Mouse (Mus musculus): ENCODE results near the gene Adgrl4. TPM values are rescaled to one million over a fixed set of nuclear protein-coding genes. Genes with fewer than 3 reads are reported as not detected.

Gene Adgrl4
- polyA plus RNA-seq, 1 experiment = not detected

DNA sequence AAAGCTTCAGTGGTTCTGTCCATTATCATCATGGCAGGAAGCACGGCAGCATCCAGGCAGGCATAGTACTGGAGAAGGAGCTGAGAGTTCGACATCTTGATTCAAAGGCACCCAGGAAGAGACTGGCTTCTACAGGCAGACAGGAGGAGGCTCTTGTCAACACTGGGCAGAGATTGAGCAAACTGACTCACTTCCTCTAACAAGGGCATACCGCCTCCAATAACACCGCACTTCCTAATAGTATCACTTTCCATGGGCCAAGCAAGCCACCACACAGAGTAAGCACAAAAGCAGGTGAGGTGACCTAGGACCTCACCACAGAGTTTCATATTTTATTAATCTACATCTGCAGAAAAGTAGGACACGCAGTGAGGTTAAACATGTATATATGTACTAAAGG lies 73.5 kb downstream of the Adgrl4 start:
- H3K27ac ChIP-seq (ENCODE audit: insufficient read depth, low read length) = no peak overlapping the region
- H3K4me1 ChIP-seq (ENCODE audit: control insufficient read depth, insufficient read depth, low read length) = no peaks in the 10 kb centered on the region
- no peak overlapping the region for H3K4me3 ChIP-seq (ENCODE audit: low read depth, low read length)
- H3K9me3 ChIP-seq (replicated peaks; ENCODE audit: control insufficient read depth, insufficient read depth, low read length, poor library complexity, severe bottlenecking) = no peaks in the 10 kb centered on the region
- no peak overlapping the region for H3K9ac ChIP-seq (ENCODE audit: low read depth, poor library complexity, severe bottlenecking)
- H3K27me3 ChIP-seq (ENCODE audit: control insufficient read depth, insufficient read depth, low read length, poor library complexity, severe bottlenecking) = no peaks in the 10 kb centered on the region
- TF ChIP-seq EP300 (IDR thresholded peaks at IDR 0.05; ENCODE audit: insufficient read depth, low read depth, low read length) = no peak
- no peaks in the 10 kb centered on the region for H3K36me3 ChIP-seq (ENCODE audit: control insufficient read depth, insufficient read depth, low read length, poor library complexity, severe bottlenecking)

DNA sequence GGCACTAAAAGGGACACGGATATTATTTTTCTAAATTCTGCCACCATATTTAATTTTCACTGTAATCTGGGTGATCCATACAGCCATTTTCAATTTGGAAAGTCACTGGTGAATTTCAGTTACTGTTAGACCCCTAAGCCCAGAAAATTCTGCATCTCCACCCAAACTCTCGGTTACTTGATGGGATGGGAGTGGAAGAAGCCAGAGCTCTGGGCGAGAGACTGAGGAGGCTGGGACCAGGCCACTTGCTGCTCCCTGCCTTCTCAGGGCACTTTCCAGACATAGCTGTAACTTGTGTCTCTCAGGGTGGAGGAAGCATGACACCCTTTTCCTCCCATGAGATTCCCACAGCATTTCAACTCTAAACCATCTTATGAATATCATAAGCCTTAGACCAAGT lies 109.5 kb downstream of the Adgrl4 start:
- H3K9me3 ChIP-seq (replicated peaks; ENCODE audit: control insufficient read depth, insufficient read depth, low read length, poor library complexity, severe bottlenecking) = no peaks in the 10 kb centered on the region
- no peak overlapping the region for H3K4me3 ChIP-seq (ENCODE audit: low read depth, low read length)
- no peaks in the 10 kb centered on the region for H3K4me1 ChIP-seq (ENCODE audit: control insufficient read depth, insufficient read depth, low read length)
- H3K27ac ChIP-seq (ENCODE audit: insufficient read depth, low read length) = no peak overlapping the region
- TF ChIP-seq CTCF (IDR thresholded peaks at IDR 0.05; ENCODE audit: low read depth, low read length) (no peak), EP300 (IDR thresholded peaks at IDR 0.05; ENCODE audit: insufficient read depth, low read depth, low read length) (no peak), POLR2A (IDR thresholded peaks at IDR 0.05; ENCODE audit: insufficient read depth, low read length) (no peak)
- no peak overlapping the region for H3K9ac ChIP-seq (ENCODE audit: low read depth, poor library complexity, severe bottlenecking)
- H3K36me3 ChIP-seq (ENCODE audit: control insufficient read depth, insufficient read depth, low read length, poor library complexity, severe bottlenecking) = no peaks in the 10 kb centered on the region
- no peaks in the 10 kb centered on the region for H3K27me3 ChIP-seq (ENCODE audit: control insufficient read depth, insufficient read depth, low read length, poor library complexity, severe bottlenecking)

DNA sequence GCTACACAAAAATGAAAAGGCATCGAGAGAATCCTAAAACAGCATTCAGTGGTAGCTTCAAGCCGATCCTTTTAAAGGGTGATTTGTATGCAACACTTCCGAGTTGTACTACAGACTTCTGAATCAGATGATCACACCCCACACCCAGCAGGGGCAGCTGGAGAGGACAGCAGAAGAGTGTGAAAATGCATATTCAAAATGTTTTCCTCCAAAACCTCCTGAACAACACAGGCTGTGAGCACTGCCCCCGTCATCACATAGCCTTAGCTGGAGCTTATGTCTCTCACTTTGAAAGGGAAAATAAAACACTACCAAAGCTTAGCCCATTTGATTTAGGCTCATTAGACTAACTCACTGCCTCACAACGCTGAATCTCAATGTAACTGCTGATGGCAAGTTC lies 113.3 kb downstream of the Adgrl4 start:
- Histone ChIP-seq H3K9me3 (replicated peaks; ENCODE audit: control insufficient read depth, insufficient read depth, low read length, poor library complexity, severe bottlenecking) (no peaks in the 10 kb centered on the region), H3K4me1 (ENCODE audit: control insufficient read depth, insufficient read depth, low read length) (no peaks in the 10 kb centered on the region), H3K27ac (ENCODE audit: insufficient read depth, low read length) (no peak overlapping the region), H3K4me3 (ENCODE audit: low read depth, low read length) (no peak overlapping the region), H3K9ac (ENCODE audit: low read depth, poor library complexity, severe bottlenecking) (no peak overlapping the region), H3K36me3 (ENCODE audit: control insufficient read depth, insufficient read depth, low read length, poor library complexity, severe bottlenecking) (no peaks in the 10 kb centered on the region), H3K27me3 (ENCODE audit: control insufficient read depth, insufficient read depth, low read length, poor library complexity, severe bottlenecking) (no peaks in the 10 kb centered on the region)
- no peak for TF ChIP-seq POLR2A (IDR thresholded peaks at IDR 0.05; ENCODE audit: insufficient read depth, low read length)
- TF ChIP-seq EP300 (IDR thresholded peaks at IDR 0.05; ENCODE audit: insufficient read depth, low read depth, low read length) = no peak
- TF ChIP-seq CTCF (IDR thresholded peaks at IDR 0.05; ENCODE audit: low read depth, low read length) = no peak

DNA sequence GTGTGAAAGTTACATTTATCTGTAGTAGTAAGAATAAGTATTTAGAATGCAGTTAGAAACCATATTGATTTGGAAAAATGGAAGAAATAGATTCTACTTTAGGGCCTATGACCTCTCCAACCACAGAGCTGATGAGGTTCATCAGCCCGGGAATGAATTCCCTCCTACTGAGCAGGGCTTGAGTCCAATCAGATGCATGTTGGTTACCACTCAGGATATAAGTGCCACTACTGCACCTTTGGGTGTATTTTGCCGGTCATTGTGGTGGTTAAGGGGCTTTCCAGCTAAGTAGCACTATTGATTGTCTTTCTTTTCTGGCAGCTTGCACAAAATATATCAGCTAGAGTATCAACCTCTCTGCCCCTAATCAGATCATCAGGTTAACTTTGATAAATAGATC lies 118.9 kb downstream of the Adgrl4 start:
- H3K27ac ChIP-seq (ENCODE audit: insufficient read depth, low read length) = no peak overlapping the region
- H3K27me3 ChIP-seq (ENCODE audit: control insufficient read depth, insufficient read depth, low read length, poor library complexity, severe bottlenecking) = no peaks in the 10 kb centered on the region
- H3K9me3 ChIP-seq (replicated peaks; ENCODE audit: control insufficient read depth, insufficient read depth, low read length, poor library complexity, severe bottlenecking) = no peaks in the 10 kb centered on the region
- H3K4me3 ChIP-seq (ENCODE audit: low read depth, low read length) = no peak overlapping the region
- H3K4me1 ChIP-seq (ENCODE audit: control insufficient read depth, insufficient read depth, low read length) = no peaks in the 10 kb centered on the region
- no peak overlapping the region for H3K9ac ChIP-seq (ENCODE audit: low read depth, poor library complexity, severe bottlenecking)
- TF ChIP-seq POLR2A (IDR thresholded peaks at IDR 0.05; ENCODE audit: insufficient read depth, low read length) = no peak
- no peak for TF ChIP-seq CTCF (IDR thresholded peaks at IDR 0.05; ENCODE audit: low read depth, low read length)
- no peaks in the 10 kb centered on the region for H3K36me3 ChIP-seq (ENCODE audit: control insufficient read depth, insufficient read depth, low read length, poor library complexity, severe bottlenecking)

DNA sequence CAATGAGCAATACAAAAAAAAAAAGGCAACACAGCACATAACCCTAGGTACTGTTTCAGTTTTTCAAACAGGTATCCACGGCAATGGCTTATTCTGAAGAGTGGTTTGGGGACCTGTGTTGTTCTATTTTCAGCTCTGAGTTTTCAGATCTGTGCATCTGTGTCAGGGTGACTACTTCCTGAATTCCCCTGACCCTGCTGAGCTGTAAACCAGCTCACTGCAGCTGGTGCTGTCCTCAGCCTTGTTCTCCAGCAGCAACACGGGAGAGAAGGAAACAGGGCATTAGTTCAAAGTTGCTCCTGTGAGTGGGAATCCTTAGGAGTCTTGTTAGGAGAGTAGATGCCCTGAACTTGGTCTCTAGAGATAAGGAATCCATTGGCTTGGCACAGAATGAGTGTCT lies 119.4 kb downstream of the Adgrl4 start:
- H3K4me3 ChIP-seq (ENCODE audit: low read depth, low read length) = no peak overlapping the region
- TF ChIP-seq POLR2A (IDR thresholded peaks at IDR 0.05; ENCODE audit: insufficient read depth, low read length) (no peak), EP300 (IDR thresholded peaks at IDR 0.05; ENCODE audit: insufficient read depth, low read depth, low read length) (no peak), CTCF (IDR thresholded peaks at IDR 0.05; ENCODE audit: low read depth, low read length) (no peak)
- no peak overlapping the region for H3K27ac ChIP-seq (ENCODE audit: insufficient read depth, low read length)

DNA sequence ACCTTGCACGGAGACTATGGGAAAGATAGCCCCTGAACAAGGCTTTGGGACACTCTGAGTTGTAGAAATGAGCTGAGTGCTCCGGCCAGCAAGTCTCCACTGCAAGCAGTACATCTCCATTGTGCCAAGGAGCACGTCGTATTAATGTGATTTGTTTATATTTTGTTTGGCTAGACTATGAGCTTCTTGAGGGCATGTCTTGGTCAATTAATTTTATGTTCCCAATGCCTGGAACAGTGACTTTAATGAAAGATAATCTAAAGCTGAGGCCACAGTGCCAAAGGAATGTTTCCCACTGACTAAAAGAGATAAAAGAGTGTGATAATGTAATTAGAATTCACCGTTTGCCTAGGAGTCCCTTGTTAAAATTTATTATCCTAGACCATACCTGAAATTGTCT lies 119.9 kb downstream of the Adgrl4 start:
- Histone ChIP-seq H3K4me3 (ENCODE audit: low read depth, low read length) (no peak overlapping the region), H3K27ac (ENCODE audit: insufficient read depth, low read length) (no peak overlapping the region), H3K9ac (ENCODE audit: low read depth, poor library complexity, severe bottlenecking) (no peak overlapping the region), H3K36me3 (ENCODE audit: control insufficient read depth, insufficient read depth, low read length, poor library complexity, severe bottlenecking) (no peaks in the 10 kb centered on the region), H3K4me1 (ENCODE audit: control insufficient read depth, insufficient read depth, low read length) (no peaks in the 10 kb centered on the region), H3K27me3 (ENCODE audit: control insufficient read depth, insufficient read depth, low read length, poor library complexity, severe bottlenecking) (no peaks in the 10 kb centered on the region), H3K9me3 (replicated peaks; ENCODE audit: control insufficient read depth, insufficient read depth, low read length, poor library complexity, severe bottlenecking) (no peaks in the 10 kb centered on the region)
- TF ChIP-seq POLR2A (IDR thresholded peaks at IDR 0.05; ENCODE audit: insufficient read depth, low read length) = no peak
- no peak for TF ChIP-seq CTCF (IDR thresholded peaks at IDR 0.05; ENCODE audit: low read depth, low read length)
- no peak for TF ChIP-seq EP300 (IDR thresholded peaks at IDR 0.05; ENCODE audit: insufficient read depth, low read depth, low read length)

More for the DNA sequence above, 119.4 kb downstream of the Adgrl4 start:
- Histone ChIP-seq H3K36me3 (ENCODE audit: control insufficient read depth, insufficient read depth, low read length, poor library complexity, severe bottlenecking) (no peaks in the 10 kb centered on the region), H3K9me3 (replicated peaks; ENCODE audit: control insufficient read depth, insufficient read depth, low read length, poor library complexity, severe bottlenecking) (no peaks in the 10 kb centered on the region), H3K4me1 (ENCODE audit: control insufficient read depth, insufficient read depth, low read length) (no peaks in the 10 kb centered on the region), H3K27me3 (ENCODE audit: control insufficient read depth, insufficient read depth, low read length, poor library complexity, severe bottlenecking) (no peaks in the 10 kb centered on the region), H3K9ac (ENCODE audit: low read depth, poor library complexity, severe bottlenecking) (no peak overlapping the region)
